Mouse (Mus musculus) sigmoid colon, adult 10 weeks (tissue): ENCODE data around the gene Abca4. TPM values are rescaled to one million over a fixed set of nuclear protein-coding genes. Genes with fewer than 3 reads are reported as not detected.

ENCODE experiments used
- polyA plus RNA-seq: library from polyadenylated mRNA; stranded (reverse); fragments of 350-450 nt; fragmentation: Illumina TruSeq; extraction: RNeasy Lipid Tissue Mini Kit (QIAGEN cat#74804); gene quantifications from one replicate; pipeline ENCODE4 v1.2.3, GENCODE M21; 2014; ENCODE audit warnings: low read depth, low replicate concordance

Abca4 gene
- not detected for polyA plus RNA-seq

GRCm38 (mm10) chr3:122043799-122044547 is at the start of gene Abca4:
Abca4 (plus strand) TSS chr3:122044443.

Other genes with a start within 250 kb of the Abca4 start
- gene Abcd3, start 229.1 kb upstream of the Abca4 start, polyA plus RNA-seq, result 279 TPM
- 65.2 TPM for gene Arhgap29, start 91.9 kb upstream of the Abca4 start, polyA plus RNA-seq
- gene Gclm, start 201.1 kb downstream of the Abca4 start, polyA plus RNA-seq, result 152 TPM
- 165 TPM for gene Dnttip2, start 229.9 kb downstream of the Abca4 start, polyA plus RNA-seq
- gene Bcar3, start 249.7 kb downstream of the Abca4 start, polyA plus RNA-seq, result 23.3 TPM